Mouse (Mus musculus) ZHBTc4 (cell line): ENCODE data around the gene Gm20388.
"Not testable (repeated sequence)": the region's sequence is repeated elsewhere in the genome, so short reads cannot be mapped to it uniquely, and the experiment has no call there.

ENCODE experiments used
- DNase-seq: peaks from one replicate; pipeline ENCODE4 v3.0.0-alpha.2; 2011; ENCODE audit warnings: low read depth, low spot score

Gm20388 gene

GRCm38 (mm10) chr8:123185566-123186409 is 3275.1 kb downstream of the Gm20388 start, which contains the start of gene Dpep1:
Gene Dpep1 (plus strand): TSS chr8:123186242.
- DNase-seq = peak; percentile 61

DNA sequence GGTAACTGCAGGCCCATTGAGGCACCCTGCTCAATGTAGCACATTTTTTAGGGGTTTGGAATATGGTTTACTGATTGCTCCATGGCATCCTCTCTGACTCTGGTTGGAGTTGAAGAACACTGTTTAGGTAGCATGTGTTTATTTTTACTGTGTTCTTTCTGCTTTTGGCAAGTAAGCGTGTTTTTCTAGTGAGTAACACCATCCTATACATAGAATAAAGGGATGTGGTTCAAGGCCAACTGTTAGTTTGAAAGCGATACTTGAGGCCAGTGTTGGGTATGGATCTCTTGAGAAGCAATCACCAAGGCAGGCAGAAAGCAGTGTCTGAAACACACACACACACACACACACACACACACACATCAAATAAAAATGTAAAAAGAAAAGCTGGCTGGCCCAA is 3277.4 kb downstream of the Gm20388 start:
- DNase-seq = no peak

- DNase-seq = no peak
These were observed 3278.2 kb downstream of the Gm20388 start for GRCm38 (mm10) chr8:123188841-123189240.

- DNase-seq = peak; percentile 89
These were observed 3280.0 kb downstream of the Gm20388 start for GRCm38 (mm10) chr8:123190678-123191077.

DNA sequence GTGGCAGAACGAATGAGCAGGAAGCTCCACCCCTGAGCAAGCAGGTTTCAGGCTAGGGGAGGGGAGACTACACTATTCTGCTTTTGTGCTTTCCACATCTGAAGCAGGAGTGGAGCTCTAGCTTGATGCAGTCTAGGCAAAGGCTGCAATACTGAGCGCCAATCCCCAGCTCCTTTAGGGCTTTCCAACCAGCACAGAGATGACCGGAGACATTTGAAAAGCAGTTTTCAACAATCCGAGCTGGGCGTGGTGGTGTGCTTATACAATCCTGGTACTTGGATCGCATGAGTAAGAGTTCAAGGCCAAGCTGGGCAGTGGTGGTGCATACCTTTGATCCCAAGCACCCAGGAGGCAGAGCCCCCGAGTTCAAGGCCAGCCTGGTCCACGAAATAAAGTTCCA is 3281.3 kb downstream of the Gm20388 start:
- peak; percentile 66 for DNase-seq

DNA sequence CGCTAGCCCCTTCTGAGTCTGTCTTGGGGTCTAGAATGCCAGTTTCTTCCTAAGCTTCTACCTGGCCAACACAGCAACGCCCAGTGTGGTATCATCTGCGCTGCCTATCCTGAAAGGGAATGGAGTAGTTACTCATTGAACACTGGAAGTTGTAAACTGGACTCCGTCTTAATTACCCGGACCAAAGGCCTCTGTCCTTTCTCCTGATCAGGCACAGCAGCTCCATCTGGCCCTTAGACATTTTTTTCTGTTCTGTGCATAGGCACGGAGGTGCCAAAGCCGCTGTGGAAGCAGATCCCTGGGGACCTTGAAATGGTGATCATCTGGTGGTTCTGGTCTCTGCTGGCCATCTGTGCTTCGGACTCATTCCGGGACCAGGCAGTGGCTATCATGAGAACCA is 3283.1 kb downstream of the Gm20388 start:
- no peak for DNase-seq

DNA sequence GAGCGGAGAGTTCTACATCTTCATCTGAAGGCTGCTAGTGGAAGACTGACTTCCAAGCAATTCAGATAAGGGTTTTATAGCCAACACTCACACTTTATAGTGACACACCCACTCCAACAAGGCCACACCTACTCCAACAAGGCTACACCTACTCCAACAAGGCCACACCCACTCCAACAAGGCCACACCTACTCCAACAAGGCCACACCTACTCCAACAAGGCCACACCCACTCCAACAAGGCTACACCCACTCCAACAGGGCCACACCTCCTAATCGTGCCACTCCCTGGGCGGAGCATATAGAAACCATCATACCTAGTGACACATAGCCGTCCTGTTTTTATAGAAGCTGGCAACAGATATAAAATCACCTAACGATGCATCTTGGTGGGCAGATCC is 3286.4 kb downstream of the Gm20388 start:
- DNase-seq = peak; percentile 76

DNA sequence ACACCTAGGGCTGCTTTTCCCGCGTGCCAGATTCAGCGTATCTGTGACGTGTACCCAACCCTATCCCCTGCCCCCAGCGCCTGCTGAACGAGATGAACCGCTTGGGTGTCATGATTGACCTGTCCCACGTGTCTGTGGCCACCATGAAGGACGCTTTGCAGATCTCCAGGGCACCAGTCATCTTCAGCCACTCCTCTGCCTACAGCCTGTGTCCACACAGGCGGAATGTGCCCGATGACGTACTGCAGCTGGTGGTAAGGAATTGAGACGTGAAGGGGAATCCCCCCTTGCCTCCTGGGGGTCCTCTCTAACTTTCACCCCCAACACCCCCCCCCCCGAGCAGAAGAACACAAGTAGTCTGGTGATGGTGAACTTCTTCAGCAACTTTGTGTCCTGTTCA is 3289.2 kb downstream of the Gm20388 start:
- no peak for DNase-seq

- peak; percentile 84 for DNase-seq
These were observed 3291.6 kb downstream of the Gm20388 start for GRCm38 (mm10) chr8:123202288-123202687.

GRCm38 (mm10) chr8:123203571-123203970 is 3292.9 kb downstream of the Gm20388 start:
- DNase-seq = no peak

DNA sequence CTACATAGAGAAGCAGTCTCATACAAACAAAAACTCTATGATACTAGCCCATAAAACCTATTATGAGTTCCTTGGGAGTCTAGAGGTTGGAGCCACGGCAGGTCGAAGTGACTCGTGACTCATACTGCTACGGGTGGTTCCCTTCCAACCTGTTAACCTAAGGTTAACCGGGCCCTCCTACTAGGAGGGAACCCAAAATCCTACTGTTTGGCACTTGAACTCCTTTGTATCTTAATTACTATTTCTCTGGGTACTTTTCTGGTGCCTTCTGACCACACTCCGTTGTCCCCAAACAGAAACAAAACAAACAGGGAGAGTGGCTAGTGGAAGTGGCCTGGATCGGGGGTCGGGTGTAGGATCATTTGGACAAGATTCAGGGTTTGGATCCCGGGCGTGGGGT is 3301.2 kb downstream of the Gm20388 start:
- no peak for DNase-seq

DNA sequence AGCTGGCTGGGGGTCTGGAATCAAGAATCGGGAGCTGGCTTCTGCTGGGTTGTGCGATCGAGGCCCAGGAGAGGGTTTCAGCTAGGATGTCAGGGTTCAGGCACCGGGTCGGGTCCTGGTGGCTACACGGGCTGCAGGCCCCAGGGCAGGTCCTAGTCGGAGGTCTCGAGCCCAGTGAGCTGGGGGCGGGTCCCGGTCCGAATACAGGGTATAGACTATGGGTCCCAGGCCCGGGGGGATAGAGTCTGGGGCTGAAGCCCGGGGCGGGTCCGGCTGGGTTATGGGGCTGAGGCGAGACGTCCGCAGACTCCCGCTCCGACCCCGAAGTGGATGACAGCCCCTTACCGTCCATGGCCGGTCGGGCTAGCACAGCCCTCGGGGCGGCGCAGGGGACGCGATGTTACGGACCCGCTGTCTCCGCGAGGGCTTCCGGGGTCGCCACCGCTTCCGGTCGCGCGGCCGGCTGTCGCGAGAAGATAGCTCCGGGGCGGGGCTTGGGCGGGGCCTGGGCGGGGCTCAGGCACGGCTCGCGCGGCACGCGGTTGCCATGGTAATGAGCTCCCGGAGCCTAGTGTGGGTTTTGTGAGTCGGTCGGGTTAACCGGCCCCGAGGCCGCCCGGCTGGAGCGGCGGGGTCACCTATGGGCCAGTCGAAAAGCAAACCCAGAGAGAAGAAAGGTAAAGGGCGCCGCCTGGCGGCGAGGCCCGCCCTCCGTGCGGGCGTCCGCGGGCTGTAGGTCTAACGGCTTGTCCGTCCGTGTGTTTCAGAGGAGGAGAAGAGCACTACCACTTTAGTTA is 3301.9 kb downstream of the Gm20388 start, which contains the start of the genes Chmp1a and Spata33:
Chmp1a (minus strand) TSS at position 443 of the 797 bp plus-strand sequence.
Spata33 (plus strand) TSS at position 512 of the 797 bp plus-strand sequence.
- peak; percentile 98 for DNase-seq

DNA sequence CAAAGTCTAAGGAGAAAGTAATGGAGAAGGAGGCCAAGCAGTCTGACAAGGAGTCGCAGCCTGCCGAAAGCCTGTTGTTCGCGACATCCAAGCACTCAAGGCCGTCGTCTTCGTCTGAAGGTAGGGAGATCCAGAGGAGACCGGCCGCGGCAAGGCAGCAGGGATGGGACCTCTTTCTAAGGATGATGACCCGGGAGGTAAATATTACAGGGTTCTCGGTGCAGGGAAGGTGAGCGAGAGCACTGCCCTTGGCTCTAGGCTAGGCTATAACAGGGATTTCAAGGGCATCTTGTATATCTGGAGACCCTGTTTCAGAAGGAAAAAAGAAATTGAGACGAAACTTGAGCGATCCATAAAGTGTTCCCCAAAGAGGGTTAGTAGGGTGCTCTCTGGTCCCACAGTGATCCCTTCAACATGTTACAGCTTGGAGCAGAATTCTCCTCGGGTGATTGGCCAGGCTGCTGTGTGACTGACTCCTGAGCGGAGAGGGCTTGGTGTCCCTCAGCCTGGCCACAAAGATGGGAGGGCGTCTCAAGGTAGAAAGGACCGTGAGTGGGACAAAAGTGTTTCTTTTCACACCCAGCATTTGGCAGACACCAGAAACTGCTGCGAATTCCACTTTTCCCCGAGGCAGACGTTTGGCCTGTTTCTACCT is 3302.6 kb downstream of the Gm20388 start:
- DNase-seq = no peak

DNA sequence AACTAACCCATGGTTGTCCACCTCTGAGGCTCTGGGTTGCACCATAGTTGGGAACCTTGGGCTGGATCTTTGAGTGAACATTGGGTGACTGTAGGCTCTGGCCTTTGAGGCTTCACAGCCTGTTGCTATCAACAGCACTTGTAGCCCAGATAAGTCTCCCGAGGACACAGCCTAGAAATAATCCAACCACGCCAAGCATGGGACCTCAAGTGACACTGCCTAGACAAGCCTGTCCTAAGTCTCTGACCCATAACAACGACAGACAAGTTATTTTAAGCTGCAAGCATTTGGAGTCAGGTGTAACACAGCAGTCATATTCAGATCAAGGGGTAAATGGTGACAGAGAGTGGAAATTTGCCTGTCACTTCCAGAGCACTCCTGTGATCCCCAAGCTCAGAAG is 3304.8 kb downstream of the Gm20388 start:
- no peak for DNase-seq

DNA sequence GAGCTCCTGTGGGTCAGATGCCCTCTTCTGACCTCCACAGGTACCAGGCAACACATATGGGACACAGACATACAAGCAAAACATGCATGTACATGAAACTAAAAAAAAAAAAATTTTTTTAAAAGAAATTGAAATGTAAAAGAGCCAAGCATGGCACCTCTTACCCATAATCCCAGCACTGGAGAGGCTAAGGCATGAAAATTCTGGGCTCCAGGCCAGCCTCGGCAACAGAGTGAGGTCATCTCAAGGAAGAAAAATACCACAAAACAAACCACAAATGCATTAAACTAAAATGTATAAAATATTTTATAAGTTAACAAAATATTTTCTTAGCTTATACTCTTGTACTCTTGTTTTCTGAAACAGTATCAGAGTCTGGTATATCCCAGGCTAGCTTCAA is 3310.3 kb downstream of the Gm20388 start:
- DNase-seq = no peak

- peak; percentile 95 for DNase-seq
These were observed 3313.9 kb downstream of the Gm20388 start, which contains the start of gene Cdk10 for GRCm38 (mm10) chr8:123224278-123225266. Gene Cdk10 (plus strand): TSS chr8:123224842.

GRCm38 (mm10) chr8:123228416-123228815 is 3317.8 kb downstream of the Gm20388 start:
- DNase-seq = no peak

GRCm38 (mm10) chr8:123230326-123230725 is 3319.7 kb downstream of the Gm20388 start:
- not testable (repeated sequence) for DNase-seq

GRCm38 (mm10) chr8:123231742-123232141 is 3321.1 kb downstream of the Gm20388 start:
- DNase-seq = no peak

GRCm38 (mm10) chr8:123232553-123232952 is 3321.9 kb downstream of the Gm20388 start:
- no peak for DNase-seq

- DNase-seq = no peak
These were observed 3322.7 kb downstream of the Gm20388 start for GRCm38 (mm10) chr8:123233300-123233699.
